Mouse (Mus musculus) spleen, adult 2 months (tissue): ENCODE measurements around the gene Sympk.

ENCODE experiments used
- CTCF ChIP-seq: fragments of 200-500 bp; IDR thresholded peaks from 2 replicates; pipeline ENCODE4 v1.5.1; 2011; ENCODE audit warnings: mild to moderate bottlenecking, inconsistent platforms; ENCODE audit not compliant: insufficient read depth, insufficient read length, insufficient replicate concordance; ENCODE audit errors: extremely low read depth
- POLR2A ChIP-seq: fragments of 200-500 bp; IDR thresholded peaks from 2 replicates; pipeline ENCODE4 v1.6.1; 2011; ENCODE audit warnings: low read depth, low read length, inconsistent platforms

GRCm38 (mm10) chr7:19091913-19092312 is 67.7 kb downstream of the Sympk start:
- TF ChIP-seq CTCF, result no peak
- TF ChIP-seq POLR2A, result no peak
